Mouse (Mus musculus) CD8-positive naive resting alpha-beta T cell, adult 2 months (primary cell): ENCODE measurements around the gene Dnajb6.

Source experiments
- DNase-seq, 2 experiments: peaks; one replicate each; pipeline ENCODE4 v3.0.0; 2022; ENCODE audit warnings: low read depth in 2 of 2, low spot score in 2 of 2

Gene Dnajb6

GRCm38 (mm10) chr5:29847494-29847893 is 112.0 kb downstream of the Dnajb6 start:
- DNase-seq, result no peak

GRCm38 (mm10) chr5:29848091-29848490 is 112.6 kb downstream of the Dnajb6 start:
- no peak for DNase-seq

GRCm38 (mm10) chr5:29852376-29852775 is 116.9 kb downstream of the Dnajb6 start:
- DNase-seq, result no peak

- DNase-seq, result no peak
These were observed 117.5 kb downstream of the Dnajb6 start for GRCm38 (mm10) chr5:29853035-29853434.

- DNase-seq, result no peak
These were observed 118.9 kb downstream of the Dnajb6 start for GRCm38 (mm10) chr5:29854376-29854775.

- DNase-seq, result no peak
These were observed 119.5 kb downstream of the Dnajb6 start for GRCm38 (mm10) chr5:29854971-29855370.

- DNase-seq, result no peak
These were observed 126.0 kb downstream of the Dnajb6 start for GRCm38 (mm10) chr5:29861522-29861921.

GRCm38 (mm10) chr5:29862388-29862787 is 126.9 kb downstream of the Dnajb6 start:
- DNase-seq, result no peak

GRCm38 (mm10) chr5:29864291-29864737 is 128.8 kb downstream of the Dnajb6 start:
- no peak for DNase-seq

- DNase-seq, result no peak
These were observed 129.5 kb downstream of the Dnajb6 start for GRCm38 (mm10) chr5:29864994-29865393.
